Comparison of ENCODE assay signal across 7 mouse cellular contexts in the genomic region with DNA sequence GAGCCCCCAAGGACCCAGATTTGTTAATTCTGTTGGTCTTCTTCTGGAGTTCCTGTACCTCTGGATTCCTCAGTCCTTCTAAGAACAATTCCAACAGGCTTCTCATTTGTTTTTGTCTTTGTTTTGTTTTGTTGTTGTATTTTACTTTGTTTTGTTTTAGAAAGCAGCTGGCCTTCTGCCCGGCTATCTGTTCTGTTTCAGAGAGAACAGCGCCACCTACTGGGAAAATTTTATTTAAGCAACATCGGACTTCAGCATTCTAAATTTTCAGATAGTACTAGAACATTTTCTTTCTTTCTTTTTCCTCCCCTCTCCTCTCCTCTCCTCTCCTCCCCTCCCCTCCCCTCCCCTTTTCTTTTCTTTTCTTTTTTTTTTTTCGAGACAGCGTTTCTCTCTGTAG.
DNase-seq lines count a peak whose midpoint lies in the region; TF ChIP-seq lines count a peak whose summit lies in the region.

No protein-coding gene starts in this region.

- 5% methylated on average over 3 of the region's 5 CpGs for WGBS in liver, adult 2 months

- no peak for TF ChIP-seq POLR2A in liver, adult 2 months (IDR thresholded peaks at IDR 0.05; ENCODE audit: extremely low read depth, insufficient read depth, low read length)

- peaks cover 5% of the 10 kb centered on the region; the same call in 1 of the 2 replicates for H3K27me3 ChIP-seq in liver, adult 2 months (ENCODE audit: control insufficient read depth, insufficient read depth, low read length)

- no peaks in the 10 kb centered on the region for H3K4me1 ChIP-seq in liver, adult 2 months (ENCODE audit: control insufficient read depth, insufficient read depth, low read length)

- peak; percentile 35; the same call in 1 of the 2 replicates for TF ChIP-seq CTCF in liver, adult 2 months (IDR thresholded peaks at IDR 0.05; ENCODE audit: low read depth, low read length)

- no peak overlapping the region for H3K4me3 ChIP-seq in liver, adult 2 months (ENCODE audit: insufficient read depth, low read depth, low read length)

- no peak overlapping the region for H3K9ac ChIP-seq in liver, adult 2 months (ENCODE audit: low read depth, low read length)

- H3K27ac ChIP-seq in liver, adult 2 months (replicated peaks; ENCODE audit: insufficient read depth, low read depth, low read length), result no peak overlapping the region

- no peaks in the 10 kb centered on the region for H3K79me2 ChIP-seq in liver, adult 2 months (ENCODE audit: control insufficient read depth, insufficient read depth, low read length)

- DNase-seq in kidney, adult 9 months, result peak; percentile 54
- DNase-seq in kidney, adult 18-20 months, result no peak
- DNase-seq in ES-CJ7 (ENCODE audit: low read depth, low spot score), result peak; percentile 72
- peak; percentile 36 for DNase-seq in adrenal gland, postnatal 14 days
- peak; percentile 80 for DNase-seq in forelimb bud, embryonic 11.5 days (ENCODE audit: low read depth, low spot score)
- peak; percentile 63 for DNase-seq in liver, adult 2 months (ENCODE audit: extremely low read depth, low read depth, low spot score)
- DNase-seq in telencephalon, adult 2 months (ENCODE audit: low read depth, low spot score), result peak; percentile 40

- H3K36me3 ChIP-seq in liver, adult 2 months (ENCODE audit: control insufficient read depth, insufficient read depth, low read length), result no peaks in the 10 kb centered on the region
